Mouse (Mus musculus): Measurements from ENCODE around the gene Ephx1. TPM values are rescaled to one million over a fixed set of nuclear protein-coding genes. Genes with fewer than 3 reads are reported as not detected.
A peak's percentile ranks its signal among the peaks of the same experiment; 100 is the strongest.
"Not testable (repeated sequence)": the region's sequence is repeated elsewhere in the genome, so short reads cannot be mapped to it uniquely, and the experiment has no call there.

Ephx1 gene
- total RNA-seq, 2 experiments from 2014 or later = 11.6 to 13.8 TPM

- DNase-seq = no peak
Observed at GRCm38 (mm10) chr1:180972941-180973340, 47.8 kb downstream of the Ephx1 start.

GRCm38 (mm10) chr1:180967261-180967660 lies 53.4 kb downstream of the Ephx1 start:
- no peak for DNase-seq

- peak; percentile 56 for DNase-seq
Observed at GRCm38 (mm10) chr1:180966542-180966941, 54.2 kb downstream of the Ephx1 start.

- no peak for DNase-seq
Observed at GRCm38 (mm10) chr1:180965786-180966185, 54.9 kb downstream of the Ephx1 start.

GRCm38 (mm10) chr1:180958797-180959196 lies 61.9 kb downstream of the Ephx1 start:
- no peak for DNase-seq

GRCm38 (mm10) chr1:180957989-180958388 lies 62.7 kb downstream of the Ephx1 start:
- no peak for DNase-seq

- DNase-seq = peak; percentile 39
Observed at GRCm38 (mm10) chr1:180956973-180957381, 63.7 kb downstream of the Ephx1 start.

- no peak for DNase-seq
Observed at GRCm38 (mm10) chr1:180956401-180956800, 64.3 kb downstream of the Ephx1 start.

GRCm38 (mm10) chr1:180952808-180953207 lies 67.9 kb downstream of the Ephx1 start:
- DNase-seq = no peak

GRCm38 (mm10) chr1:180952085-180952746 lies 68.5 kb downstream of the Ephx1 start:
- DNase-seq = no peak

- DNase-seq = no peak
Observed at GRCm38 (mm10) chr1:180946448-180946847, 74.3 kb downstream of the Ephx1 start.

- DNase-seq = peak; percentile 70
Observed at GRCm38 (mm10) chr1:180945001-180945980, 75.4 kb downstream of the Ephx1 start.

- no peak for DNase-seq
Observed at GRCm38 (mm10) chr1:180944553-180944952, 76.2 kb downstream of the Ephx1 start.

- DNase-seq = no peak
Observed at GRCm38 (mm10) chr1:180943896-180944295, 76.8 kb downstream of the Ephx1 start.

GRCm38 (mm10) chr1:180943032-180943644 lies 77.6 kb downstream of the Ephx1 start:
- DNase-seq = no peak

GRCm38 (mm10) chr1:180942166-180943031 lies 78.3 kb downstream of the Ephx1 start, which contains the start of gene Tmem63a:
Gene Tmem63a, plus strand, starts transcription at chr1:180942344.
- peak; percentile 81 for DNase-seq

GRCm38 (mm10) chr1:180941726-180942125 lies 79.0 kb downstream of the Ephx1 start:
- peak; percentile 43 for DNase-seq

GRCm38 (mm10) chr1:180940776-180941460 lies 79.8 kb downstream of the Ephx1 start:
- no peak for DNase-seq

GRCm38 (mm10) chr1:180938781-180939180 lies 81.9 kb downstream of the Ephx1 start:
- not testable (repeated sequence) for DNase-seq

- not testable (repeated sequence) for DNase-seq
Observed at GRCm38 (mm10) chr1:180937631-180938030, 83.1 kb downstream of the Ephx1 start.
